Mouse (Mus musculus) spleen, adult 2 months (tissue): ENCODE results near the gene Ccdc122. TPM values are rescaled to one million over a fixed set of nuclear protein-coding genes. Genes with fewer than 3 reads are reported as not detected.
A peak's percentile ranks its signal among the peaks of the same experiment; 100 is the strongest.
"Not testable (repeated sequence)": the region's sequence is repeated elsewhere in the genome, so short reads cannot be mapped to it uniquely, and the experiment has no call there.

Experiments
- DNase-seq, 2 experiments: peaks; one replicate each; pipeline versions ENCODE4 v3.0.0 to v3.0.0-alpha.2; 2012 to 2021; ENCODE audit warnings: low spot score in 2 of 2, low read depth in 1 of 2
- H3K27ac ChIP-seq: fragments of 200-500 bp; 2 replicates; pipeline ENCODE4 v1.5.1; 2012; ENCODE audit warnings: low read length, inconsistent platforms; ENCODE audit not compliant: insufficient read depth
- H3K27me3 ChIP-seq: fragments of 200-500 bp; 2 replicates; pipeline ENCODE4 v1.6.1; 2012; ENCODE audit warnings: mild to moderate bottlenecking, moderate library complexity, low read length, inconsistent platforms; ENCODE audit not compliant: control insufficient read depth, insufficient read depth
- H3K36me3 ChIP-seq: fragments of 200-500 bp; 2 replicates; pipeline ENCODE4 v1.6.1; 2012; ENCODE audit warnings: mild to moderate bottlenecking, low read length, inconsistent platforms; ENCODE audit not compliant: control insufficient read depth, insufficient read depth
- H3K4me1 ChIP-seq: fragments of 200-500 bp; 2 replicates; pipeline ENCODE4 v1.6.1; 2011; ENCODE audit warnings: inconsistent platforms; ENCODE audit not compliant: control insufficient read depth, insufficient read depth, insufficient read length
- H3K4me3 ChIP-seq: fragments of 200-500 bp; 2 replicates; pipeline ENCODE4 v1.5.1; 2011; ENCODE audit warnings: mild to moderate bottlenecking, inconsistent platforms; ENCODE audit not compliant: insufficient read depth, insufficient read length; ENCODE audit errors: extremely low read depth
- CTCF ChIP-seq: fragments of 200-500 bp; IDR thresholded peaks from 2 replicates; pipeline ENCODE4 v1.5.1; 2011; ENCODE audit warnings: mild to moderate bottlenecking, inconsistent platforms; ENCODE audit not compliant: insufficient read depth, insufficient read length, insufficient replicate concordance; ENCODE audit errors: extremely low read depth
- POLR2A ChIP-seq: fragments of 200-500 bp; IDR thresholded peaks from 2 replicates; pipeline ENCODE4 v1.6.1; 2011; ENCODE audit warnings: low read depth, low read length, inconsistent platforms
- WGBS: fragments of 180-500 bp; shearing (Covaris S2); methylation state at CpG from one replicate; pipeline ENCODE4 v1.1.7; 2018; 5-methylcytosine and 5-hydroxymethylcytosine counted together
- polyA plus RNA-seq: library from polyadenylated mRNA; depleted of rRNA; stranded (reverse); fragments of >200 nt; gene quantifications from 2 replicates; pipeline ENCODE4 v1.2.3, GENCODE M21; 2012; rRNA removed

Gene Ccdc122
- polyA plus RNA-seq = 0.32 and 0.81 TPM in 2 replicates

DNA sequence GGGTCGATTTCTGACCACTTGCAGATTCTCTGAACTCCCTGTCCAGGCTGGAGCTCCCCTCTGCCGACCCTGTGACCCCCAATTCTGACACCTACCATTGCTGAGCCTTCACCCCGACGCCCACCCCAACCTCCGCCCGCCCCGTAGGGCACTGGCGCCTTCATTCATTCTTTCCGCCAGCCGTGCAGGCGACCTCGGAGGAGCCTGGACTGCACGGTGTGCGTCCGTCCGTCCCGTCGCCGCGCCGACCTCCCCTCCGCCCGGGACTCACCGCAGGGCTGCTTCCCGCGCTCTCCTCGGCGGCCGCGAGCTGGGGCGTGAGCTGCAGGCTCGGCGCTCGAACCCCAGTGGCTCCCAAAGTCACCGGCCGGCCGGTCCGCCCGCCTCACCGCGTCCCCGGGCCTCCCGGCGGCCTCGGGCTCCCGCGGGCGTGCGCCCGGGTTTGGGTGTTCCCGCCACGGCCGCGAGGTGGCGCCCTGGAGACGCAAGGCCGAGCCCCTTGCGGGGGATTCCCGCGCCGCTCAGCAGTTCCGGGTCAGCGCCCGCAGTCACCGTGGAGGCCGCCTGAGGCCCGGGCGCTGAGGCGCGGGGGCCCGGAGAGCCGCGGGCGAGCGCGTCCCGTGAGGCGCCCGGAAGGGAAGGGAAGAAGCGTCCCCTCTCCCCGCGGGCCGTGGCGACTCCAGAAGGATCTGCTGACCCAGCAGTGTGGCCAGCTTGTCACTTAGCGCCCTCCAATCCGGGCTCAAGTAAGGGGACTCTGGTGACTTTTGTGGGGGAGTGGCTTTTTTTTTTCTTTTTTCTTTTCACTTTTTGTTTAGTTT is at the start of gene Ccdc122, which contains the start of gene Lacc1:
Gene Ccdc122, plus strand, starts transcription at position 547 of the 821 bp plus-strand sequence.
Gene Lacc1, minus strand, starts transcription at position 679 of the 821 bp plus-strand sequence.
- no peaks in the 10 kb centered on the region for H3K36me3 ChIP-seq
- WGBS = 1% methylated on average over 85 of the region's 86 CpGs
- TF ChIP-seq CTCF (peak; percentile 76), POLR2A (no peak; the same call in 1 of the 2 replicates)
- H3K27me3 ChIP-seq = no peaks in the 10 kb centered on the region
- peak within 1 kb of the TSS; percentile 91 for H3K27ac ChIP-seq
- peak within 1 kb of the TSS; percentile 73 for H3K4me3 ChIP-seq
- H3K4me1 ChIP-seq = peaks cover 10% of the 10 kb centered on the region
- DNase-seq = peak; percentile 59 to 84

DNA sequence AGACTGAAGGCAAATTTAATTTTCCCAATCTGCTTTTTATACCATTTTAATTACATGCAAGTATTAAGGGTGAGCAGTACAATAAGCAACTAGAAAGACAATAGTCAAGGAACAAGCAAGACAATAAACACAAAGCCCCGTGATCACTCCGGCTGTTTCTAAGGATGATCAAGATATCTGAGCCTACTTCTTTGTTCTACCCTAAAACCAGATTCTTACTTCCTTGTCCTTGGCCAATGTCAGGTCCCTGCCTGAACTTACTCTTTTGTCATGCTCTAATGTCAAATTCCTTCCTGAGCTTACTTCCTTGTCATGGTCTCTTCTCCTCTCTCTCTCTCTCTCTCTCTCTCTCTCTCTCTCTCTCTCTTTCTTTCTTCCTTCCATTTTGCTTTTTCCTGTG is 46.2 kb upstream of the Ccdc122 start:
- not testable (repeated sequence) for H3K27ac ChIP-seq, DNase-seq, H3K4me3 ChIP-seq, H3K36me3 ChIP-seq, H3K4me1 ChIP-seq, H3K27me3 ChIP-seq
- 90% methylated on average over 2 of the region's 2 CpGs for WGBS

DNA sequence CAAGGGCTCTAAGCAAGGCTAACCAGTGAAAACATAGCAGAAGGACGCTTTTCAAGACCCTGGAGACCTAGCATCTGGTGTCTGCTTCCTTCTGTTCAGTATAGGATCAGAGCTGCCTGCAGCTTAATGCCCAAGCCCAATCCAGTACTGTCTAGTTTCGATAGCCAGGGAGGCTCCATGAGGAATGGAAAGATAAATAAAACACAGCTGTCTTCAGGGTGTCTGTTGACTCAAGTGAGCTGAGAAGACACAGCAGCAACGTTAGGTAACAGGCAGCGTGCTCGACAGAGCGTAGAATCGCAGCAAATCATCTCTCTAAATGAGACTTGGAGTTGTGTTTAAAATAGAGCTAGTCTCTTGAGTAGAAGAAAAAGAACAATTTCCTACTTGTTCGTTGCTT is 31.8 kb upstream of the Ccdc122 start:
- Histone ChIP-seq H3K4me3 (no peak overlapping the region), H3K27me3 (no peaks in the 10 kb centered on the region), H3K36me3 (no peaks in the 10 kb centered on the region), H3K27ac (no peak overlapping the region), H3K4me1 (no peaks in the 10 kb centered on the region)
- whole genome bisulfite sequencing = 81% methylated on average over 8 of the region's 8 CpGs
- no peak for TF ChIP-seq CTCF
- no peak for TF ChIP-seq POLR2A
- DNase-seq = no peak

DNA sequence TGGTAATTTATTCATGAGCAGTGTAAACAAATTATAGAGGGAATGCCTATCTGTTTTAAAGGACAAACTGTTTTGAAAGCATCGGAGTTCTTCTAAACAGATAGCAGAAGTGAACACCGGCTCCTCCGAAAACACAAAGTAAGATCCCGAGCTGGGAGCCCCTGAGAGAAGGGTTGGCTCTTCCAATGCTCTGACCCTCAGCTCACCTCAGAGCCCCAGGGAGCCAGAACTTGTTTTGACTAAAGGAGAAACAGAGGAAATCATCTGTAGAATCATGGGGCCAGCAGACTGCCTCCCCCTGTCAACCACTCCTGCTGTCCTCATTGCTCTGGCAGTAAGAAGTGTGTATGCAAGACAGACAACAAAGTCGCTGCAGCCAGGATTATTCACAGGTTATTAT is 31.0 kb upstream of the Ccdc122 start:
- no peaks in the 10 kb centered on the region for H3K4me1 ChIP-seq
- H3K27ac ChIP-seq = no peak overlapping the region
- no peaks in the 10 kb centered on the region for H3K27me3 ChIP-seq
- TF ChIP-seq CTCF (no peak), POLR2A (no peak)
- no peak for DNase-seq
- no peak overlapping the region for H3K4me3 ChIP-seq
- 86% methylated on average over 5 of the region's 5 CpGs for WGBS
- H3K36me3 ChIP-seq = no peaks in the 10 kb centered on the region

DNA sequence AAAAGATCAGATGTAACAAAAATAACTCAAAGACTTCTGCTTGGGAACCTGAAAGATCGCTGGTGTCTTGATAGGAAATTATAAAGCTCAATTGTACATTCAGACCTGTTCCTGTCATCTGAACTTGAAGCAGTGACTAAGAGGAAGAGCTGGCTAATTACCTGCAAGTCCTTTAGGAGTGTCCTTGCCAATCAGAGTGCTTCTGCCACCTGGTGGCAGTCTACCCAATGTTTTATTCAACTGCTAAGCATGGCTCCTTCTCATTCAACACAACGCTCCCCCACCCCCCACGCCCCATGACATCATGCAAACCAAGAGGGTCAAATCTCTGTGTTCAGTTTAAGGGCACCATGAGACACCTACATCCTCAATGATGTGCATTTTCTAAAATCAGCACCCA is 28.3 kb upstream of the Ccdc122 start:
- Histone ChIP-seq H3K27me3 (no peaks in the 10 kb centered on the region), H3K4me3 (no peak overlapping the region), H3K27ac (no peak overlapping the region), H3K36me3 (no peaks in the 10 kb centered on the region), H3K4me1 (no peaks in the 10 kb centered on the region)
- TF ChIP-seq POLR2A = no peak
- TF ChIP-seq CTCF = peak; percentile 32; the same call in 1 of the 2 replicates
- DNase-seq = peak; percentile 31 to 59
- 8% methylated on average over 3 of the region's 3 CpGs for WGBS

DNA sequence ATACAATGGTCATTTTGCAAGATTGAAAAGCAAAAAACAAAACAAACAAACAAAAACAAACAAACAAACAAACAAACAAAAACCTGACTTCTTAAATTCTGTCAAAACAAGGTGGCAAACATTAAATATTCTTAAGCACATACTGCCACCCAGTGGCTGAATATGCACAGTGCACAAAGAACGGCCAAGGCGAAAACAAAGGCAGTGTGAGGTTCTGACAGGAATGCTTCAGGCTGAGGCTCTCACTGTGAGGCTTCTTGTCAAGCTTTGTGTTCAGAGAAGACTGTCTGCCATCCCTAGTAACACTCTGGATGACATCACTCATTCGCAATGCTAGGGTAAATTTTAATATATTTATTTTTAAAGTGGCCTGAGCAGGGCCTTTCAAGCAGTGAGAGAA is 24.8 kb upstream of the Ccdc122 start:
- peak in 1 of 2 experiments; percentile 34 for DNase-seq
- H3K27ac ChIP-seq = no peak overlapping the region
- no peaks in the 10 kb centered on the region for H3K4me1 ChIP-seq
- no peaks in the 10 kb centered on the region for H3K27me3 ChIP-seq
- no peak overlapping the region for H3K4me3 ChIP-seq
- TF ChIP-seq POLR2A = no peak
- TF ChIP-seq CTCF = peak; percentile 64; the same call in 1 of the 2 replicates
- WGBS = 22% methylated on average over 3 of the region's 3 CpGs
- H3K36me3 ChIP-seq = no peaks in the 10 kb centered on the region

DNA sequence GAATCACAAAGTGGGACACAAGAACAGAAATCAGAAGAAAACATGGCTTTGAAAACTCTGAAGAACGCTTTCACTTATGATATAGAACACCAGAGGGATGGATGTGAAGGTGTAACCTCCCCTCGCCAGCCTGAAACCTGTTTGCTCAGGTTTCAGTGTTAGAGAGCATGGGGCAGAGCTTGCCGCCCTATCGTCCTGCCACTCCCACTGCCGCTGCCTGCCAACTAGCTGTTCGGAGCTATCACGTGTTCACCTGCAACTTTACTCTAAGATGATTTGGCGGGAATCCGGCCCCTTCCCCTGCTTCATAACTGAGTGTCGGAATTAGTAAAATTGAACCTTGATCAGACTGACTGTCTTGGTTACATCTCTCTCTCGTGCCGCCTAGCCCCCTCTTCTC is 19.8 kb upstream of the Ccdc122 start:
- WGBS = 76% methylated on average over 12 of the region's 12 CpGs
- not testable (repeated sequence) for H3K27ac ChIP-seq, H3K4me1 ChIP-seq, H3K36me3 ChIP-seq, DNase-seq, H3K4me3 ChIP-seq, H3K27me3 ChIP-seq
